Mouse (Mus musculus) heart, embryonic 15.5 days (tissue): ENCODE results near the gene Trim9. TPM values are rescaled to one million over a fixed set of nuclear protein-coding genes. Genes with fewer than 3 reads are reported as not detected.
A peak's percentile ranks its signal among the peaks of the same experiment; 100 is the strongest.

Experiments
- ATAC-seq: fragments of 200-750 bp; cut with Nextera tagmentation; replicated peaks from 2 replicates; pipeline ENCODE4 v1.8.0; 2017; ENCODE audit warnings: low read depth, moderate TSS enrichment; ENCODE audit not compliant: insufficient number of reproducible peaks, insufficient read depth, low FRiP score
- H3K27ac ChIP-seq: fragments of 300-500 bp; sonication (generic); 2 replicates; pipeline ENCODE4 v1.5.1; 2015; ENCODE audit warnings: mild to moderate bottlenecking, inconsistent platforms
- H3K27me3 ChIP-seq: fragments of 300-500 bp; sonication (generic); 2 replicates; pipeline ENCODE4 v1.6.1; 2015; ENCODE audit warnings: inconsistent platforms
- H3K36me3 ChIP-seq: fragments of 300-500 bp; sonication (generic); 2 replicates; pipeline ENCODE4 v1.6.1; 2015; ENCODE audit warnings: mild to moderate bottlenecking, inconsistent platforms
- H3K4me1 ChIP-seq: fragments of 300-500 bp; sonication (generic); replicated peaks from 2 replicates; pipeline ENCODE4 v1.6.1; 2015; ENCODE audit warnings: inconsistent platforms
- H3K4me2 ChIP-seq: fragments of 300-500 bp; sonication (generic); 2 replicates; pipeline ENCODE4 v1.6.1; 2015; ENCODE audit warnings: inconsistent platforms, mild to moderate bottlenecking, moderate library complexity
- H3K4me3 ChIP-seq: fragments of 300-500 bp; sonication (generic); 2 replicates; pipeline ENCODE4 v1.5.1; 2015; ENCODE audit warnings: mild to moderate bottlenecking, inconsistent platforms
- H3K9ac ChIP-seq: fragments of 300-500 bp; sonication (generic); 2 replicates; pipeline ENCODE4 v1.6.1; 2015; ENCODE audit warnings: mild to moderate bottlenecking, inconsistent platforms
- H3K9me3 ChIP-seq: fragments of 300-500 bp; sonication (generic); replicated peaks from 2 replicates; pipeline ENCODE4 v1.6.1; 2016; ENCODE audit warnings: inconsistent platforms
- WGBS: fragments of 180-500 bp; shearing (Covaris S2); methylation state at CpG from one replicate; pipeline ENCODE4 v1.1.7; 2015; ENCODE audit warnings: mixed read lengths; 5-methylcytosine and 5-hydroxymethylcytosine counted together
- polyA plus RNA-seq: library from polyadenylated mRNA; unstranded; fragments of >200 nt; fragmentation: Nextera tagmentation; extraction: Ambion mirVana; gene quantifications from 2 replicates; pipeline ENCODE4 v1.2.1, GENCODE M21; 2015

Trim9 gene
- polyA plus RNA-seq, 1 experiment from 2014 or later = 0.25 TPM

DNA sequence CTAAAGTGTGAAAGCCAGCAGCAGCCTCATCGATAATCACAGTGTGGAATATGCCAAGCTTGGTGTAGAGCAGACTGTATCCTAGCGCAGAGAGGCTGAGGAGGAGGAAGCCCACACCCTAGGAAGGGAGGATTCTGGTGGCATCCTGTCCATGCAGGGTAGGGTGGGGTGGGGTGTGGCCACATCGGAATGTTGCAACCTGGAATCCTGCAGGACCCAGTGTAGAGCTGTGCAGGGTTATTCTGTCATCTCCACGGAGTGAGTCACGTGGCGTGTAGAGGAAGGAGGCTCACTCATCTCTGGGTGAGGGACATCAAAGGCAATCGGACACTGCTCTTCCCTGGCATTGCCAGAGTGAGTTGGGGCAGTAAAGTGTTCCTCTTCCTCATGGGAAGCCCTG is 62.4 kb downstream of the Trim9 start:
- 78% methylated on average over 7 of the region's 7 CpGs for WGBS
- ATAC-seq = no peak
- H3K4me2 ChIP-seq = no peak overlapping the region
- no peak overlapping the region for H3K27ac ChIP-seq
- H3K27me3 ChIP-seq = no peaks in the 10 kb centered on the region
- H3K4me1 ChIP-seq = no peaks in the 10 kb centered on the region
- no peak overlapping the region for H3K9ac ChIP-seq
- no peaks in the 10 kb centered on the region for H3K36me3 ChIP-seq
- no peak overlapping the region for H3K4me3 ChIP-seq
- no peaks in the 10 kb centered on the region for H3K9me3 ChIP-seq

DNA sequence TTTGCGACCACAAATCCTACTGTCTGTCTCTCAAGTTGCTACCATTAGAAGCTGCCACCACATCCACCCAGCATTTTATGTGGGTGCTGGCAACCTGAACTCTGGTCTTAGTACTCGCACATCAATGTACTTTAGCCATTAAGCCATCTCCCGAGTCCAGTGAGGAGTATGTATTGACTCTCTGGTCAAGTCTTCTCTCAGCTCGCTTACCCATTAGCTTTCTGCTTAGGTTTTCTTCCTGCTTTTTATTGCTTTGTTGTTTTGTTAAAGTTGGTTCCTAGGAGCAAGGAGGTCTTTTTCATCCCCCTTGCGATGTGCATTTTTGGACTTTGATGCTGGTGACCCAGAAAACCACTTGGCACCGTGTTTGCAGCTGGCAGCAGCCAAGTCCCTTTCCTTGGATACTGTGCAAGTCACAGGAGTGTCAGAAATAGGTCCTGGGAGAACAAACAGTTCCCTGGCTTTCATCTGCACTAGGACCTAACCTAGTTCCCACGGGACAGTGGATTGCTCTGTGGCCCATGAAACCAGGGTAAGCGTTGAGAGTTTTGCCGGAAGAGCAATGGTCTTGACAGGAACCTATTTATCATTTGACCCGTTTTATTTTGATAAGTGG is 64.2 kb downstream of the Trim9 start:
- H3K27ac ChIP-seq = no peak overlapping the region
- H3K36me3 ChIP-seq = no peaks in the 10 kb centered on the region
- H3K4me1 ChIP-seq = no peaks in the 10 kb centered on the region
- H3K4me2 ChIP-seq = no peak overlapping the region
- no peak overlapping the region for H3K9ac ChIP-seq
- WGBS = 69% methylated on average over 10 of the region's 10 CpGs
- no peak overlapping the region for H3K4me3 ChIP-seq
- no peak for ATAC-seq
- H3K9me3 ChIP-seq = no peaks in the 10 kb centered on the region
- no peaks in the 10 kb centered on the region for H3K27me3 ChIP-seq

DNA sequence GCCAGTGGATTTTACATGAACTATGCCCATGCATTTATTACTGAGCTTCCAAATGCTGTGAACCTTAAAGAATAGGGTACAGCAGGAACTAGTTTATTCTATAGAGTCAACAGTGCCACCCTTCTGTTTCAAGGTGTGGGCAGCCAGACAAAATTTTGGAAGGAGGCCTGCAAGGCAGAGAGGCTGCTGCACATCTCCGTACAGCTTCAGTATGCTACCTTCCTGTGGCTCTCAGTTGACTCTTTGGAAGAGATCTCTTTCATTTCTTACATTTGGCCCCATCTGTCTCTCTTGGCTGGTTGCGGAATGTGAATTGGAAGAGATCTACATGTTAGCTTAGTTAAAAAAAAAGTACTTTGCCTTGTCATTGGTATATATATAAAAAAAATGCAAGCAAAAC is 66.5 kb downstream of the Trim9 start:
- H3K9ac ChIP-seq = no peak overlapping the region
- no peak overlapping the region for H3K4me2 ChIP-seq
- no peak overlapping the region for H3K27ac ChIP-seq
- peaks cover 7% of the 10 kb centered on the region for H3K4me1 ChIP-seq
- no peaks in the 10 kb centered on the region for H3K27me3 ChIP-seq
- H3K9me3 ChIP-seq = no peaks in the 10 kb centered on the region
- 90% methylated on average over 2 of the region's 2 CpGs for WGBS
- ATAC-seq = no peak
- no peak overlapping the region for H3K4me3 ChIP-seq
- no peaks in the 10 kb centered on the region for H3K36me3 ChIP-seq

DNA sequence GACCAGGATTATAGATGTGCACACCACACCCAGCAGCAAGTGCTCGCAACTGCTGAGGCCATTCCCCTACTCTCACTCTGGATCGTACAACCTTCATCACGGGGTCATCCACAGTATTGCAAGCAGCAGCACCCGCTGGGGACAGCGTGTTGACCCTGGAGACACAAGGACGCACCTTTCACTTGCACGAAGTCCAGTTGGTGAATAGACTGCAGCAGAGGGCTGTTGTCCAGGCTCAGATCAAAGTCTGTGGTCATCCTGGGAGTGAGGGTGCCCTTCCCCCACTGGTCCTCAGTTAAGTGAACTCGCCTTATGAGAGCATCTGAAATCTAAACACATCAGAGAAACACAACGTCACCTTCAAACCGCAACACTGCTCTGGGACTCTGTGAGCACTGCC is 67.0 kb downstream of the Trim9 start:
- ATAC-seq = no peak
- H3K27ac ChIP-seq = no peak overlapping the region
- 79% methylated on average over 10 of the region's 10 CpGs for WGBS
- H3K9me3 ChIP-seq = no peaks in the 10 kb centered on the region
- H3K27me3 ChIP-seq = no peaks in the 10 kb centered on the region
- H3K4me1 ChIP-seq = peaks cover 8% of the 10 kb centered on the region
- no peaks in the 10 kb centered on the region for H3K36me3 ChIP-seq
- no peak overlapping the region for H3K4me2 ChIP-seq
- no peak overlapping the region for H3K9ac ChIP-seq
- no peak overlapping the region for H3K4me3 ChIP-seq

DNA sequence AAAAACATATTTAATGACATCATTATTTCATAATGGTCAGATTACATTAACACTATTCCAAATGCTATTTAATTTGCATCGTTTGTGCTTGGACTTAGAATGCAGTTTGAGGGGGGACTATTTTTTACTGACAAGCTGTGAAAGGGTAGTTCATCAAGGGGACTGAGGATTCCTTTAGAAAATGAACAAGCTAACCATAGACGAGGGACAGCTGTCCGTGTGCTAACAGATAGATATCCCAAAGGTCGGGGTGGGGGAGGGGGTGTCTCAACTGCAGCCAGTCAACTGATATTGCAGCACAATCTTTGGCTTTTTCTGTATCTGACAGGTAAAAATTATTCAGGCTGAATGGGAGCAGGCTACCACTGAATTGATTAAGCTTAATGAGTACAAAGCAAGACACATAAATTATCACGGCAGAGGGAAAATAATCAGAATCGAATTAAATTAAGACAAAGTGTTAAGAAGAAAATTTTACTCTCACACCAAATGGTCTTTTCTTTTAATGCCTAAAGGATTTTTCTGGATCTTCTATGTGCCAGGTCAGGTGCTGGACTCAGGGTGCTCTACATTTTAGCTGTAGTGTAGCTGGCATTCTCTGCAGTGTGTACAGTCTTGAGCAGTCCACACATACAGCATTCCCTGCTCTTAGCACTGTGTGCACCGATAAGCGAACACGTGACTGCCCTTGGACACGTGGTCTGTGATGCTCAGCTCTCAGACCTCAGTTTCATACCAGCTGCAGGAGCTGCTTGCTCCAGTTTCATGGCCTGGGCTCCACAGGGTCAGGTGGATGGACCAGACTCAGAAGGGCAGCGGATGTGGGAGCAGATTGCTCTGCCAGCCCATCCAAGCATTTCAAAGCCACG is 70.1 kb downstream of the Trim9 start:
- no peak overlapping the region for H3K4me2 ChIP-seq
- no peaks in the 10 kb centered on the region for H3K36me3 ChIP-seq
- H3K4me1 ChIP-seq = peaks cover 8% of the 10 kb centered on the region
- no peak overlapping the region for H3K27ac ChIP-seq
- no peaks in the 10 kb centered on the region for H3K27me3 ChIP-seq
- no peaks in the 10 kb centered on the region for H3K9me3 ChIP-seq
- no peak for ATAC-seq
- H3K4me3 ChIP-seq = no peak overlapping the region
- 64% methylated on average over 12 of the region's 12 CpGs for WGBS
- H3K9ac ChIP-seq = no peak overlapping the region

DNA sequence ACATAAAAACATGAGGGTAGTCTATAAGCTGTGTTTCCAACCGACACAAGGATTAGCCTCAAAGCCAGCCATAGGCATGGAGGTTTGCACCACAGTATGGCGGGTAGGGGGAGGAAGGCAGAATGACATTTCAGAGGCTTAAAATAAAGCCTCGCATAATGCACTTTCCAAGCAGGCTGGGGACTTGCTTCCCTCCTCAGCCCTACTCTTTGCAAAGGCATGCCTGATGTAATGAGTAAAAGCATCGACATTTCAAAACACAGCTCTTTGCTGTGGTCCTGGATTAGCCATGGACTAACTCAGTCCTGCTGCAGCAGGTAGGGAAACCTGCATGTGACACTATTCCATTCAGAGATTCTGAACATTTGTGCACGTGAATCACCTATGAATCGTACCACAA is 77.7 kb downstream of the Trim9 start:
- no peak overlapping the region for H3K4me2 ChIP-seq
- H3K9ac ChIP-seq = no peak overlapping the region
- no peak overlapping the region for H3K4me3 ChIP-seq
- 72% methylated on average over 6 of the region's 6 CpGs for WGBS
- no peaks in the 10 kb centered on the region for H3K27me3 ChIP-seq
- H3K9me3 ChIP-seq = no peaks in the 10 kb centered on the region
- H3K36me3 ChIP-seq = no peaks in the 10 kb centered on the region
- ATAC-seq = no peak
- no peak overlapping the region for H3K27ac ChIP-seq
- H3K4me1 ChIP-seq = peaks cover 13% of the 10 kb centered on the region

DNA sequence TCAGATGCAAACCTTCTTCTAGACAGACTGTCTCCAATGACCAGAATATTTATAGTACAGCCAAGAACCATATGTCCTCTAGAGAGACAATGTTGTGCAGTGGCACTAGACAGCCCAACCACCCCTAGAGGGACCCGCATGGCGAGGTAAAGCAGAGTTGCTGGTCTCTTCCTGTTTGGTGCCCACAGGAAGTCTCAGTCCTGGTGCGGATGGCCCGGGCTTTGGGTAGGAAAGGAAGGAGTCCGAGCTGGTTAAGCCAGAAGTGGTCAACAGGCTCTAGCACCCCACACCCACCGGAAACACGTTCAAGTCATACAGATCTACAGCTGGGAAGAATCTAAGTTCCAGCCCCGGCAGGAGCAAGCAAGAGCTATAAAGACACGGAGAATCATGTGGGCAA is 80.1 kb downstream of the Trim9 start:
- peak overlapping the region; percentile 76 for H3K27ac ChIP-seq
- no peaks in the 10 kb centered on the region for H3K36me3 ChIP-seq
- H3K27me3 ChIP-seq = no peaks in the 10 kb centered on the region
- 84% methylated on average over 9 of the region's 9 CpGs for WGBS
- H3K4me1 ChIP-seq = peaks cover 13% of the 10 kb centered on the region
- H3K4me2 ChIP-seq = no peak overlapping the region
- H3K9ac ChIP-seq = no peak overlapping the region
- no peak; the same call in 1 of the 2 replicates for ATAC-seq
- no peak overlapping the region for H3K4me3 ChIP-seq
- H3K9me3 ChIP-seq = no peaks in the 10 kb centered on the region

DNA sequence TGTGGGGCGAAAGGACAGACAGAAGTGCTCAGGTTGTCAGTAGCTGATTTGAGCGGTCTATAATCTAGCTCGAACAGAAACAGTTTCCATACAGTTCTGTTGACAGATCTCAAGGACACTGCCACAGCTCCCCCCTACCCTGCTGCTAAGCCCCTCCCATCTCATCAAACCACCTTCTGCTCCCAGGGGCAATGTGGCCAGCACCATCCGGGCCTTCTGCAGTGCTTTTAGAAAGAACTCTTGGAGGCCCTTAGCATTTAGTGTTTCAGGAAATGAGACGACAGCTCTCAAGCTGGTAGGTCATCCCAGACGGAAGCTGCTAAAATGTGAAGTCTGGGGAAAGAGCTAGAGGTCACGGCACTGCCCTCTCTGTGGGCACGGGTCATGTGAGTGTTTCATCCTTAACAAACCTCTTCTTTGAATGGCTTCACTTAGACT is 80.9 kb downstream of the Trim9 start:
- Histone ChIP-seq H3K27me3 (no peaks in the 10 kb centered on the region), H3K4me2 (peak overlapping the region; percentile 24), H3K4me1 (peaks cover 13% of the 10 kb centered on the region), H3K4me3 (no peak overlapping the region), H3K27ac (peak overlapping the region; percentile 76), H3K9ac (no peak overlapping the region), H3K9me3 (no peaks in the 10 kb centered on the region), H3K36me3 (no peaks in the 10 kb centered on the region)
- WGBS = 22% methylated on average over 8 of the region's 8 CpGs
- peak; percentile 76 for ATAC-seq

DNA sequence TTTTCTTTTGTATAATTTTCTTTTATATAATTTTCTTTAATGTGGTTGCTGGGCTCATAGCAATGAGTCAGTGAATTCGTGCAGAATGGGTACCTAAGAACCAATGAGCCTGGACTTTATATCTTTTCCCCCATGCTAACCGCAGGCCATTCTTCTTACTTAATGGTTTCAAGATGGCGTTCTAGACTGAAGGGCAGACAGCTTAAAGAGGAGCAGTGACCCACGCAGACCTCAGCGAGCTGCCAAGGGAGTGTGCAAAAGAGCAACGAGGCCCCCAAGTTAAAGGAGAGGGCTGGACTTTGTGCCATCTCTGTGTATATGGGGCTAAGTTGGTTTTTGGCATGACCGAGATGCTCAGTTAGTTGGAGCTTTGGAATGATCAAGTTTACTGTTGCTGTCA is 83.7 kb downstream of the Trim9 start:
- no peak for ATAC-seq

DNA sequence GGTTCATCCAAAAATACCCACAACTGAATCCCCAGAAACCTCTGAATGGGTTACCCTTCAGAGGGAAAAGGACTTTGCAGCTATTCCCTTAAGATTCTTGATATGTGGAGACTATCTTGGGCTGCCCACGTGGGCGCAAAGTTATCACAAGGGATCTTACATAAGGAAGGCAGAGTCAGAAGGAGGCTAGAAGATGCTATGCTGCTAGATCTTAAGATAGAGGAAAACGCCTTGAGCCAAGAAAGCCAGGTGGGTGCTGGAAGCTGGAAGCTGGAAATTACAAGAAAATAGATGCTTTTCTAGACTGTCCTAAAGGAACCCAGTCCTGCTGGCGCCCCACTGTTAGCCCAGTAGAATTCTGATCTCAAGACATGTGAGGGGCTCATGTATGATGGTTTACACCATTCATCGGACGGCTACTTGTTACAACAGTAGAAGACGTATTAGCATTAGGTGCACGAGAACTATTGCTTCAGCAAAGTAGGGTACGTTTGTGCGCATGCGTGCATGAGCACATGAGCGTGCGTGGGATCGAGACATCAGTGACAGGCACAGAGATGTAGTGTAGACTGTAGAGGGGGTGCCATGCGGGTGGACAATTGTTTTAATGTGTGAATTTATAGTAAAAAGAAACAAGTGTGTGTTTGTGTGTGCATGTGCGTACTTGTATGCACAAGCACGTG is 85.0 kb downstream of the Trim9 start:
- no peak overlapping the region for H3K27ac ChIP-seq
- no peak overlapping the region for H3K4me3 ChIP-seq
- H3K9ac ChIP-seq = no peak overlapping the region
- WGBS = 89% methylated on average over 17 of the region's 17 CpGs
- H3K4me2 ChIP-seq = no peak overlapping the region
- H3K4me1 ChIP-seq = peaks cover 14% of the 10 kb centered on the region
- no peak for ATAC-seq
- no peaks in the 10 kb centered on the region for H3K27me3 ChIP-seq
- H3K36me3 ChIP-seq = no peaks in the 10 kb centered on the region
- H3K9me3 ChIP-seq = no peaks in the 10 kb centered on the region

More for the DNA sequence above, 83.7 kb downstream of the Trim9 start:
- H3K36me3 ChIP-seq = no peaks in the 10 kb centered on the region
- 76% methylated on average over 7 of the region's 7 CpGs for WGBS
- peaks cover 16% of the 10 kb centered on the region for H3K4me1 ChIP-seq
- H3K9ac ChIP-seq = no peak overlapping the region
- no peaks in the 10 kb centered on the region for H3K9me3 ChIP-seq
- H3K27ac ChIP-seq = no peak overlapping the region
- H3K4me3 ChIP-seq = no peak overlapping the region
- no peaks in the 10 kb centered on the region for H3K27me3 ChIP-seq
- H3K4me2 ChIP-seq = no peak overlapping the region

DNA sequence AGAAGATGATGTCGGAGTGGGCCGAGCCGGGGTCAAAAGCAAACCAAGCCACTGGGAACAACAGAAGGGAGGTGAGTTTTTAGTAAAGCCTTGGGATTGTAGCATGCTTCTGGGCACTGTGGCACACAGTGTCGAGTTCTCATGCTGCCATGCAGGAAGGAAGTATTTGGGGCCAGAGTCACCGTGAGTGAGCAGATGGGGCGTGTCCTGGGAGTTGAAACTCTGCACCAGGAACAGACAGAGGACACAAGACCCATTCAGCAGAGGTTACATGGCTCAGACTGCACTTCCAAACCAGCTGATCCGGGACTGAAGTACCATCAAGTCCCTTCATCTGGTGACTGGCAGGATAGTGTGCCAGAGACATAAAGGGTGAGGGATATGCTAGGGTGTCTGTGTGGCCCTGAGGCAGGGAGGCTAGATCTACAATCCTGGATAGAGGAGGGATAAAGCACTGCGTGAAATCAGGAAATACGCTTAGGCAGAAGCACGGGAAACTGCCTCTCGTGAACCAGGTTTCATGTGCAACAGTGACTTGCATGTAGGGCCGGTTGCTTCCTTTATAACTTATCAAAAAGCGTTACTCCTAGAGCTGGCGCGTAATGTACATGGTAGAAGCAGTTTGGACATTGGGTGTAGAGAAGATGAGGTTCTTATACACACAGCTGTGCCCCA is 96.1 kb downstream of the Trim9 start:
- ATAC-seq = no peak
- no peak overlapping the region for H3K27ac ChIP-seq
- no peak overlapping the region for H3K4me2 ChIP-seq
- H3K9me3 ChIP-seq = no peaks in the 10 kb centered on the region
- 68% methylated on average over 15 of the region's 15 CpGs for WGBS
- no peak overlapping the region for H3K4me3 ChIP-seq
- H3K9ac ChIP-seq = no peak overlapping the region
- H3K4me1 ChIP-seq = peaks cover 19% of the 10 kb centered on the region
- no peaks in the 10 kb centered on the region for H3K36me3 ChIP-seq
- no peaks in the 10 kb centered on the region for H3K27me3 ChIP-seq
